Mouse (Mus musculus): ENCODE results near the gene Itgb1bp1. TPM values are rescaled to one million over a fixed set of nuclear protein-coding genes. Genes with fewer than 3 reads are reported as not detected.

The Itgb1bp1 gene
- polyA plus RNA-seq, 1 experiment from 2014 or later: 32.4 TPM

DNA sequence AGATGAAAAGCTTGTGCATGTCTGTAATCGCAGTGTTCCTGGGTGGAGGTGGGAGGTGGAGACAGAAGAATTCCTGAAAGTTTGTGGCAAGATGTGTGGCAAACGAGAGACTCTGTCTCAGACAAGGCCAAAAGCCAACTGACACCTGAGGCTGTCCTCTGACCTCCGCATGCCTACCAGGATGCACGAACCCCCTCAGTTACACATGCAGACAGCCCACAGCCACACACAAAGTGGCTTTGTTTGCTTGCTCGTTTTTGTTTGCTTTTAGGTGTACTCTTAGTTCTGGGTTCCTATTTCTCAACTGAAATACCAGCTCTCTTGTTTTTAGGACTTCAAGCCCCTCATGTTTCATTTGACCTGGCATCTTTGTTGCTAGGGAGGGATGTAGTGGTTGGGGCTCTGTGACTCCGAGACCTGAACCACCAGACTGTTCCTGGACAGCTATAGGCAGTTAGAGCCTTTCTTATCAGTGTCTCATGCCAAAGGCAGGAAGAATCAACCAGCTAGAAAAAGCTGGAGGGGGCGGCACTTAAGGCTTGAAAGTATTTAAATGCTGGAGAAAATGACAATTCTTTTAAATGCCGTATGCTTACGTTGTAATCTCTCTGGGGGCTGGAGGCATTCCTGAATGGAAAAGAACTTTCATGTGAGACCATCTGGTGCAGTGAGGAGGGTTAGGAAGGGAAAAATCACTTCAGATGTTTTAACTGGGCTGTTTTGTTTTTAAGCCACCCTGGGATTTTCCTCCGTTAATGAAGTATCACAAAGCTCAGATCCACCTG lies 84.4 kb downstream of the Itgb1bp1 start:
- Histone ChIP-seq H3K27ac (ENCODE audit: low read length) (no peak overlapping the region), H3K9me3 (replicated peaks; ENCODE audit: control insufficient read depth, low read length, poor library complexity, severe bottlenecking) (no peaks in the 10 kb centered on the region), H3K4me1 (ENCODE audit: control insufficient read depth, insufficient read depth, low read length) (peaks cover 2% of the 10 kb centered on the region; the same call in 1 of the 2 replicates), H3K9ac (ENCODE audit: low read depth, low read length) (no peak overlapping the region), H3K4me2 (ENCODE audit: low read length) (no peak overlapping the region), H3K4me3 (ENCODE audit: low read depth, low read length) (no peak overlapping the region), H3K36me3 (ENCODE audit: control insufficient read depth, insufficient read depth, low read length) (0 out of 2 replicates have a peak, but pooled peaks cover 4% of the 10 kb centered on the region), H3K27me3 (ENCODE audit: control insufficient read depth, insufficient read depth, low read depth, low read length) (no peaks in the 10 kb centered on the region)
- no peak for ATAC-seq
- WGBS: 83% methylated on average over 10 of the region's 10 CpGs

DNA sequence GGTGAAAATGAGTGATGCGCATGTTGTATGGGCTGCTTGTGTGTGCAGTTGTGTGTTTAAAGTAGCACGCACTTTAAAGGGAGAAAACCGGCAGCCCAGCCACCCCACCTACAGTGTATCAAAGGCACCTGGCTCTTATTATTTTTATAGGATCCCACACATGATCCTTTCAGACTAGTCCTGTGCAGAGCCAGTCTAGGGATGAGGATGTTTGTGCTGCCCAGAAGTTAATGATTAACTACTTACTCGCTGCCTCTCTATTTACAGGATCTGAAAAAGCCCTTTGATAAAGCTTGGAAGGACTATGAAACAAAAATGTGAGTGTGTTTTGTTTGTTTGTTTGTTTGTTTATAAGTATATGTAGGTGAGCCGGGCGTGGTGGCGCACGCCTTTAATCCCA lies 85.5 kb downstream of the Itgb1bp1 start:
- 0 out of 2 replicates have a peak, but pooled peaks cover 4% of the 10 kb centered on the region for H3K36me3 ChIP-seq (ENCODE audit: control insufficient read depth, insufficient read depth, low read length)
- H3K9ac ChIP-seq (ENCODE audit: low read depth, low read length): no peak overlapping the region
- peaks cover 2% of the 10 kb centered on the region; the same call in 1 of the 2 replicates for H3K4me1 ChIP-seq (ENCODE audit: control insufficient read depth, insufficient read depth, low read length)
- ATAC-seq: no peak
- H3K9me3 ChIP-seq (replicated peaks; ENCODE audit: control insufficient read depth, low read length, poor library complexity, severe bottlenecking): no peaks in the 10 kb centered on the region
- no peaks in the 10 kb centered on the region for H3K27me3 ChIP-seq (ENCODE audit: control insufficient read depth, insufficient read depth, low read depth, low read length)
- WGBS: 95% methylated on average over 8 of the region's 8 CpGs
- no peak overlapping the region for H3K4me3 ChIP-seq (ENCODE audit: low read depth, low read length)
- H3K27ac ChIP-seq (ENCODE audit: low read length): no peak overlapping the region
- H3K4me2 ChIP-seq (ENCODE audit: low read length): no peak overlapping the region

DNA sequence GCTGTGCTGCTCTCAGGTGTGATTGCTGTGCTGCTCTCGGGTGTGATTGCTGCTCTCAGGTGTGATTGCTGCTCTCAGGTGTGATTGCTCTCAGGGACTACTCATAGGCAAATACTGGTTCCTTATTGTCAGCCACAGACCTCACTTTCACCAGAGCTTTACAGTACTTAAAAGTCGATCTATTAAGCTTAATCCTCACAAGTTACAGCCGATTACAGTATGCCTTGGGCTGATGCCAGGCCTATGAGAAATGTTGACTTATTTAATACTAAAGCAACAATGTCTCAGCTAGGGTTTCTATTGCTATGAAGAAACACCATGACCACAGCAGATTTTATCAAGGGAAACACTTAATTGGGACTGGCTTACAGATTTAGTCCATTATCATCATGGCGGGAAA lies 89.7 kb downstream of the Itgb1bp1 start:
- Histone ChIP-seq H3K27me3 (ENCODE audit: control insufficient read depth, insufficient read depth, low read depth, low read length) (no peaks in the 10 kb centered on the region), H3K27ac (ENCODE audit: low read length) (no peak overlapping the region), H3K4me1 (ENCODE audit: control insufficient read depth, insufficient read depth, low read length) (no peaks in the 10 kb centered on the region), H3K9ac (ENCODE audit: low read depth, low read length) (no peak overlapping the region), H3K4me3 (ENCODE audit: low read depth, low read length) (no peak overlapping the region), H3K36me3 (ENCODE audit: control insufficient read depth, insufficient read depth, low read length) (0 out of 2 replicates have a peak, but pooled peaks cover 4% of the 10 kb centered on the region), H3K9me3 (replicated peaks; ENCODE audit: control insufficient read depth, low read length, poor library complexity, severe bottlenecking) (no peaks in the 10 kb centered on the region), H3K4me2 (ENCODE audit: low read length) (no peak overlapping the region)
- 88% methylated on average over 4 of the region's 4 CpGs for WGBS
- no peak for ATAC-seq

DNA sequence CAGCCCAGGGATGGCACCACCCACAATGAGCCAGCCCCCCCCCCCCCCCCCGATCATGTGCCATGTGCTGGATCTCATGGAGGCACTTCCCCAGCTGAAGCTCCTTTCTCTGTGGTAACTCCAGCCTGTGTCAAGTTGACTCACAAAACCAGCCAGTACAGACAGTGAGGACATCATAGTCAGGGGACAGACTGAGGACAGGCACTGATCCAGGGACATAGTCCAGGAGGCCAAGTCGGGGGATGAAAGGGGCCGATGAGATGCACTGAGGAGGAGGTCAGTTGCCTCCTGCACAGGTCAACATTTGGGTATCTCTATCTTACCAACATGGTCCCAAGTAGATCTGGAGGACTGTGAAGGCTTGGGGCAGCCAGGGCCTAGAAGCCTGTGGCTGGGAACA lies 90.6 kb downstream of the Itgb1bp1 start:
- H3K4me3 ChIP-seq (ENCODE audit: low read depth, low read length): no peak overlapping the region
- H3K4me2 ChIP-seq (ENCODE audit: low read length): no peak overlapping the region
- no peaks in the 10 kb centered on the region for H3K9me3 ChIP-seq (replicated peaks; ENCODE audit: control insufficient read depth, low read length, poor library complexity, severe bottlenecking)
- ATAC-seq: no peak
- WGBS: 98% methylated on average over 3 of the region's 3 CpGs
- H3K27me3 ChIP-seq (ENCODE audit: control insufficient read depth, insufficient read depth, low read depth, low read length): no peaks in the 10 kb centered on the region
- no peaks in the 10 kb centered on the region for H3K4me1 ChIP-seq (ENCODE audit: control insufficient read depth, insufficient read depth, low read length)
- H3K36me3 ChIP-seq (ENCODE audit: control insufficient read depth, insufficient read depth, low read length): 0 out of 2 replicates have a peak, but pooled peaks cover 4% of the 10 kb centered on the region
- H3K27ac ChIP-seq (ENCODE audit: low read length): no peak overlapping the region
- no peak overlapping the region for H3K9ac ChIP-seq (ENCODE audit: low read depth, low read length)

DNA sequence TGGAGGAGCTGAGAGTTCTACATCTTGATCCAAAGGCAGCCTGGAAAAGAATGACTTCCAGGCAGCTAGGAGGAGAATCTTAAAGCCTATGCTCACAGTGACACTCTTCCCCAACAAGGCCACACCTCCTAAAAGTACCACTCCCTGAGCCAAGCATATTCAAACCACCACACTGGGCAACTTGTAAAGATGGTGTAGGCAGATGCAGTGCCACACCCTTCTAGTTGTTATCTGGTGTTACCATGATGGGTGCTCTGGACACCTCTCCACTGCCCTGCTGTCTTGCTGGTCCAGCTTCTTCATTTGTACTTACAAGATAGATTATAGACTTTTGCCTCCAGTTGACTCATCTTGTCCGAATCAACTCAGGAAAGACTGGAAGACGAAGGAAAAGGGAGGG lies 94.5 kb downstream of the Itgb1bp1 start:
- 86% methylated on average over 2 of the region's 2 CpGs for whole genome bisulfite sequencing
- Histone ChIP-seq H3K27ac (ENCODE audit: low read length) (no peak overlapping the region), H3K4me3 (ENCODE audit: low read depth, low read length) (no peak overlapping the region), H3K4me1 (ENCODE audit: control insufficient read depth, insufficient read depth, low read length) (no peaks in the 10 kb centered on the region), H3K27me3 (ENCODE audit: control insufficient read depth, insufficient read depth, low read depth, low read length) (no peaks in the 10 kb centered on the region), H3K9ac (ENCODE audit: low read depth, low read length) (no peak overlapping the region), H3K36me3 (ENCODE audit: control insufficient read depth, insufficient read depth, low read length) (no peaks in the 10 kb centered on the region), H3K9me3 (replicated peaks; ENCODE audit: control insufficient read depth, low read length, poor library complexity, severe bottlenecking) (no peaks in the 10 kb centered on the region), H3K4me2 (ENCODE audit: low read length) (no peak overlapping the region)
- no peak for ATAC-seq

Other genes with a start within 250 kb of the Itgb1bp1 start
- 89.5 and 91.3 TPM in 2 replicates for gene Cpsf3, start 893 bp downstream of the Itgb1bp1 start, polyA plus RNA-seq (2015; fragmentation: Nextera tagmentation; extraction: Ambion mirVana)
- gene Iah1, start 30.1 kb upstream of the Itgb1bp1 start, polyA plus RNA-seq (2015; fragmentation: Nextera tagmentation; extraction: Ambion mirVana): 29.2 and 32.5 TPM in 2 replicates
- gene Adam17, start 87.3 kb upstream of the Itgb1bp1 start, polyA plus RNA-seq (2015; fragmentation: Nextera tagmentation; extraction: Ambion mirVana): 16.0 and 17.8 TPM in 2 replicates
- 1,279 and 1,291 TPM in 2 replicates for gene Ywhaq, start 131.4 kb upstream of the Itgb1bp1 start, polyA plus RNA-seq (2015; fragmentation: Nextera tagmentation; extraction: Ambion mirVana)

All from midbrain, embryonic 16.5 days (tissue).